Mouse (Mus musculus): ENCODE results near the gene Col4a2. TPM values are rescaled to one million over a fixed set of nuclear protein-coding genes. Genes with fewer than 3 reads are reported as not detected.
"Not testable (repeated sequence)": the region's sequence is repeated elsewhere in the genome, so short reads cannot be mapped to it uniquely, and the experiment has no call there.

Col4a2 gene
- polyA plus RNA-seq, 1 experiment, result 8.4 TPM

DNA sequence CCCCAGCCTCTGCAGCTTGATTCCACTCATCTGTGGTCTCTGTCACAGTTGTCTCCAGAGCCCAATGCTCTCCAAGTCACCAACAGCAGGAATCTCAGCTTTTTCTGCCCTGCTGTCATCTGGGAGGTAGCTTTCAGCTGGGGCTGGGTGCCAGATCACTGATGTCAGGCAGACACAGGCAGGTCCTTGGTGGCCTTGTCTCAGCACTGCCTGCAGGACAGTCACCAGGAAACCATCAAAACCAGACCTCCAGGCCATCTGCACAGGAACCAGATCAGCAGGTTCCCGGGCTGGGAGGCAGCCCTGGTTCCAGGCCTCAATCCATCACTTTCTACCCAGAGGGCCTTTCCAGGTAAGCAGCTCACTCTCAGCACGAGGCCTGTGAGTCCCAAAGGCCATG, 149.2 kb downstream of the Col4a2 start:
- TF ChIP-seq POLR2A (IDR thresholded peaks at IDR 0.05; ENCODE audit: control insufficient read depth, low read depth, low read length) (no peak), CTCF (IDR thresholded peaks at IDR 0.05; ENCODE audit: control insufficient read depth, insufficient read depth, insufficient replicate concordance, low read depth, low read length) (no peak)
- H3K27ac ChIP-seq (ENCODE audit: control insufficient read depth, insufficient read depth, low read depth, low read length), result no peak overlapping the region

GRCm38 (mm10) chr8:11462641-11463040, 150.0 kb downstream of the Col4a2 start:
- H3K27me3 ChIP-seq (ENCODE audit: control insufficient read depth, insufficient read depth, low read length), result no peaks in the 10 kb centered on the region
- H3K4me1 ChIP-seq (ENCODE audit: control insufficient read depth, insufficient read depth, low read length), result peaks cover 3% of the 10 kb centered on the region; the same call in 1 of the 2 replicates
- no peak overlapping the region for H3K4me3 ChIP-seq (ENCODE audit: control insufficient read depth, low read depth, low read length)
- no peak for TF ChIP-seq CTCF (IDR thresholded peaks at IDR 0.05; ENCODE audit: control insufficient read depth, insufficient read depth, insufficient replicate concordance, low read depth, low read length)
- no peak for TF ChIP-seq POLR2A (IDR thresholded peaks at IDR 0.05; ENCODE audit: control insufficient read depth, low read depth, low read length)
- no peaks in the 10 kb centered on the region for H3K36me3 ChIP-seq (ENCODE audit: control insufficient read depth, insufficient read depth, low read length)
- no peak overlapping the region for H3K27ac ChIP-seq (ENCODE audit: control insufficient read depth, insufficient read depth, low read depth, low read length)

More for the DNA sequence above, 149.2 kb downstream of the Col4a2 start:
- Histone ChIP-seq H3K4me3 (ENCODE audit: control insufficient read depth, low read depth, low read length) (no peak overlapping the region), H3K27me3 (ENCODE audit: control insufficient read depth, insufficient read depth, low read length) (no peaks in the 10 kb centered on the region), H3K4me1 (ENCODE audit: control insufficient read depth, insufficient read depth, low read length) (peaks cover 3% of the 10 kb centered on the region; the same call in 1 of the 2 replicates), H3K36me3 (ENCODE audit: control insufficient read depth, insufficient read depth, low read length) (no peaks in the 10 kb centered on the region)

GRCm38 (mm10) chr8:11463541-11463888, 150.9 kb downstream of the Col4a2 start:
- TF ChIP-seq POLR2A (IDR thresholded peaks at IDR 0.05; ENCODE audit: control insufficient read depth, low read depth, low read length) (no peak), CTCF (IDR thresholded peaks at IDR 0.05; ENCODE audit: control insufficient read depth, insufficient read depth, insufficient replicate concordance, low read depth, low read length) (no peak)
- Histone ChIP-seq H3K4me1 (ENCODE audit: control insufficient read depth, insufficient read depth, low read length) (peaks cover under 1% of the 10 kb centered on the region; the same call in 1 of the 2 replicates), H3K36me3 (ENCODE audit: control insufficient read depth, insufficient read depth, low read length) (no peaks in the 10 kb centered on the region), H3K4me3 (ENCODE audit: control insufficient read depth, low read depth, low read length) (no peak overlapping the region), H3K27ac (ENCODE audit: control insufficient read depth, insufficient read depth, low read depth, low read length) (no peak overlapping the region), H3K27me3 (ENCODE audit: control insufficient read depth, insufficient read depth, low read length) (no peaks in the 10 kb centered on the region)

GRCm38 (mm10) chr8:11463889-11464706, 151.5 kb downstream of the Col4a2 start:
- Histone ChIP-seq H3K4me1 (ENCODE audit: control insufficient read depth, insufficient read depth, low read length) (no peaks in the 10 kb centered on the region; the same call in 1 of the 2 replicates), H3K36me3 (ENCODE audit: control insufficient read depth, insufficient read depth, low read length) (no peaks in the 10 kb centered on the region), H3K4me3 (ENCODE audit: control insufficient read depth, low read depth, low read length) (no peak overlapping the region), H3K27ac (ENCODE audit: control insufficient read depth, insufficient read depth, low read depth, low read length) (no peak overlapping the region), H3K27me3 (ENCODE audit: control insufficient read depth, insufficient read depth, low read length) (no peaks in the 10 kb centered on the region)
- TF ChIP-seq CTCF (IDR thresholded peaks at IDR 0.05; ENCODE audit: control insufficient read depth, insufficient read depth, insufficient replicate concordance, low read depth, low read length) (no peak), POLR2A (IDR thresholded peaks at IDR 0.05; ENCODE audit: control insufficient read depth, low read depth, low read length) (no peak)

GRCm38 (mm10) chr8:11464707-11464964, 152.0 kb downstream of the Col4a2 start:
- no peak overlapping the region for H3K4me3 ChIP-seq (ENCODE audit: control insufficient read depth, low read depth, low read length)
- no peaks in the 10 kb centered on the region; the same call in 1 of the 2 replicates for H3K4me1 ChIP-seq (ENCODE audit: control insufficient read depth, insufficient read depth, low read length)
- no peaks in the 10 kb centered on the region for H3K36me3 ChIP-seq (ENCODE audit: control insufficient read depth, insufficient read depth, low read length)
- TF ChIP-seq CTCF (IDR thresholded peaks at IDR 0.05; ENCODE audit: control insufficient read depth, insufficient read depth, insufficient replicate concordance, low read depth, low read length) (no peak), POLR2A (IDR thresholded peaks at IDR 0.05; ENCODE audit: control insufficient read depth, low read depth, low read length) (no peak)
- H3K27ac ChIP-seq (ENCODE audit: control insufficient read depth, insufficient read depth, low read depth, low read length), result no peak overlapping the region
- H3K27me3 ChIP-seq (ENCODE audit: control insufficient read depth, insufficient read depth, low read length), result no peaks in the 10 kb centered on the region

DNA sequence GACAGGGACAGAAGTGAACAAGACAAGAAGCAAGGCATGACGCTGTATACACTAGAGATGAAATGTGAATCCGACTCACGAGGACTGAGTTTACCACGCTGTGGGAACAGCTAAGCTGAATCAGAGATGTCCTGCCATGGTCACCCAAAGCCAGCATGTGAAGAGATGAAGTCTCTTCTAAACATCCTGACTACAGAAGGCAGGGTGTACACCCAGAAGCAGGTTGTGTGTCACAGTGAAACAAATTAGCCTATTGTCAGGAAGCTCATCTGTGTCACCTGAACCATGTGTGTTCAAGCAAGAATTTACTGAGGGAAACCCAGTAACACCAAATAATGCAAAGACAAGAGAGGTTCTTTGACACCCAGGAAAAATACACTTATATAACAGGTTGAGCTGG, 153.0 kb downstream of the Col4a2 start:
- TF ChIP-seq POLR2A (IDR thresholded peaks at IDR 0.05; ENCODE audit: control insufficient read depth, low read depth, low read length), result no peak
- TF ChIP-seq CTCF (IDR thresholded peaks at IDR 0.05; ENCODE audit: control insufficient read depth, insufficient read depth, insufficient replicate concordance, low read depth, low read length), result no peak
- H3K27ac ChIP-seq (ENCODE audit: control insufficient read depth, insufficient read depth, low read depth, low read length), result no peak overlapping the region
- no peaks in the 10 kb centered on the region for H3K36me3 ChIP-seq (ENCODE audit: control insufficient read depth, insufficient read depth, low read length)

DNA sequence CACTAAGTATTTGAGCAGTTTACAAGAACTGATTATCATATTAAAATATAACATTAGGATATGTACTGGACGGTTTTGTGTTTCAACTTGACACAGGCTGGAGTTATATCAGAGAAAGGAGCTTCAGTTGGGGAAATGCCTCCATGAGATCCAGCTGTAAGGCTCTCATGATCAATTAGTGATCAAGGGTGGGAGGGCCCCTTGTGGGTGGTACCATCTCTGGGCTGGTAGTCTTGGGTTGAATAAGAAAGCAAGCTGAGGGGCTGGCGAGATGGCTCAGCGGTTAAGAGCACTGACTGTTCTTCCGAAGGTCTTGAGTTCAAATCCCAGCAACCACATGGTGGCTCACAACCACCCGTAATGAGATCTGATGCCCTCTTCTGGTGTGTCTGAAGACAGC, 153.9 kb downstream of the Col4a2 start:
- not testable (repeated sequence) for H3K4me1 ChIP-seq (ENCODE audit: control insufficient read depth, insufficient read depth, low read length); H3K27ac ChIP-seq (ENCODE audit: control insufficient read depth, insufficient read depth, low read depth, low read length); H3K36me3 ChIP-seq (ENCODE audit: control insufficient read depth, insufficient read depth, low read length); H3K27me3 ChIP-seq (ENCODE audit: control insufficient read depth, insufficient read depth, low read length); H3K4me3 ChIP-seq (ENCODE audit: control insufficient read depth, low read depth, low read length)

More for the DNA sequence above, 153.0 kb downstream of the Col4a2 start:
- Histone ChIP-seq H3K4me3 (ENCODE audit: control insufficient read depth, low read depth, low read length) (no peak overlapping the region), H3K27me3 (ENCODE audit: control insufficient read depth, insufficient read depth, low read length) (no peaks in the 10 kb centered on the region), H3K4me1 (ENCODE audit: control insufficient read depth, insufficient read depth, low read length) (no peaks in the 10 kb centered on the region; the same call in 1 of the 2 replicates)
